Mouse (Mus musculus): ENCODE measurements around the gene H2al1h. TPM values are rescaled to one million over a fixed set of nuclear protein-coding genes. Genes with fewer than 3 reads are reported as not detected.
"Not testable (repeated sequence)": the region's sequence is repeated elsewhere in the genome, so short reads cannot be mapped to it uniquely, and the experiment has no call there.

H2al1h gene
- not detected in 2 replicates for polyA plus RNA-seq (2011; ENCODE audit: insufficient read depth, insufficient read length, low replicate concordance, missing spikeins)

DNA sequence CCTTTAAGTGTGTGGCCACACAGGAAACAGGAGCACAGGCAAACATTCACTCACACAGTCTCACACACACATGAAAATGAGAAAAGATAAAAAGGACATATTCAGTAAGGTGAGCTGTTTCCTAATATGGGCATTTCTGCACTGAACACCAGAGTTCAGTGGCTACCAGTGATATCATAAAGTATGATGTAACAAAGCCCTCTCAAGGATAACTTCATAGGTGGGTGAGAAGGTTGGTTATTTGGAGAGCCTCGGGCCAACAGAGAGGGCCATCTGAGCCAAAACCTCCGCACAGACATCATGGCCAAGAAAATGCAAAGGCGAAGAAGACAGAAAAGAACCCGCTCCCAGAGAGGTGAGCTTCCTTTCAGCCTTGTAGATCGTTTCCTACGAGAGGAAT, at the start of gene H2al1h:
H2al1h (plus strand) TSS at position 301 of the 400 bp plus-strand sequence.
- WGBS: no CpG with 5 or more reads among the region's 6 CpGs
- H3K4me1 ChIP-seq (ENCODE audit: control insufficient read depth, insufficient read depth, low read length); H3K4me3 ChIP-seq (replicated peaks; ENCODE audit: control insufficient read depth, low read depth, low read length); H3K27ac ChIP-seq (ENCODE audit: control insufficient read depth, insufficient read depth, low read depth, low read length, poor library complexity): not testable (repeated sequence)

DNA sequence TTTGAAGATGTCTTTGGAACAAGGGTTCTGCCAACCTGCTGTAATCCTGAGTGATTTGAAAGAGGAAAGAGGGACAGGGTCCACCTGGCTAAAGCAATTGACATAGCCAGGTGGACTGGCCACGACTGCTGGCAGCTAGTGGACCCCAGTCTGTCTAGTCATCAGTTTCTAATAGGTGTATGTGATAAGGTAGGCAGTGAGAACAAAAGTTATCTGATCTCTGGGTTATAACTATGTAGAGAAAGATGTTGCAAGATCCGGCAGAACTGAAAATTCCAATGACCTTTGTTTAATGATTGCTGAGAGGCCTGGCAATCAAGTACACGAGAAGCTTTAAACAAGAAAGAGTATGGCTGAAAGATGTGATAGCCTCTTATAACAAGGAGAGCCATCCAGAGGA, 48.1 kb upstream of the H2al1h start:
- H3K27ac ChIP-seq (ENCODE audit: control insufficient read depth, insufficient read depth, low read depth, low read length, poor library complexity): no peak overlapping the region
- 72% methylated on average over 3 of the region's 3 CpGs for WGBS
- TF ChIP-seq POLR2A (IDR thresholded peaks at IDR 0.05; ENCODE audit: borderline replicate concordance, control insufficient read depth, low read depth, low read length) (no peak), CTCF (IDR thresholded peaks at IDR 0.05; ENCODE audit: control insufficient read depth, insufficient read depth, low read length) (no peak)

DNA sequence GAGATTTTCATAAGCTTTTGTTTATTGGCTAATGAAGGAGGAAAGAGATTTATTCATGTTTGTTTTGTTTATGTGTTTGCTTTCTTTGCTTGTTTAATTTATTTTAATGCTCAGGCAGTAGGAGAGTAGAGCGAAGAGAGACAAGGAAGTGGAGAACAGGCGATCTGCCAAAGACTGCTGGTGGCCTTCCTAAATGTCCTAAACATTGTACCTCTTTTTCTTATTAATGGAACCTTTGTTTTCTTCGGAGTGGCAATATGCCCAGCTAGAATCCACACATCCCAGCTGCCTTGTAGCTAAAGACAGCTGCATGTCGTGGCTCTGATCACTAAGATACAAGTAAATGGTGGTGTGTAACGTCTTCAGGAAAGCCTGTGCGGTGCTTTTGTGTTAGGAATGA, 44.2 kb upstream of the H2al1h start:
- 73% methylated on average over 6 of the region's 6 CpGs for WGBS
- Histone ChIP-seq H3K4me1 (ENCODE audit: control insufficient read depth, insufficient read depth, low read length) (no peaks in the 10 kb centered on the region), H3K4me3 (replicated peaks; ENCODE audit: control insufficient read depth, low read depth, low read length) (no peak overlapping the region), H3K27ac (ENCODE audit: control insufficient read depth, insufficient read depth, low read depth, low read length, poor library complexity) (no peak overlapping the region)
- no peak for TF ChIP-seq CTCF (IDR thresholded peaks at IDR 0.05; ENCODE audit: control insufficient read depth, insufficient read depth, low read length)
- TF ChIP-seq POLR2A (IDR thresholded peaks at IDR 0.05; ENCODE audit: borderline replicate concordance, control insufficient read depth, low read depth, low read length): no peak

More for the DNA sequence above, 48.1 kb upstream of the H2al1h start:
- Histone ChIP-seq H3K4me1 (ENCODE audit: control insufficient read depth, insufficient read depth, low read length) (no peaks in the 10 kb centered on the region; the same call in 1 of the 2 replicates), H3K4me3 (replicated peaks; ENCODE audit: control insufficient read depth, low read depth, low read length) (no peak overlapping the region)

DNA sequence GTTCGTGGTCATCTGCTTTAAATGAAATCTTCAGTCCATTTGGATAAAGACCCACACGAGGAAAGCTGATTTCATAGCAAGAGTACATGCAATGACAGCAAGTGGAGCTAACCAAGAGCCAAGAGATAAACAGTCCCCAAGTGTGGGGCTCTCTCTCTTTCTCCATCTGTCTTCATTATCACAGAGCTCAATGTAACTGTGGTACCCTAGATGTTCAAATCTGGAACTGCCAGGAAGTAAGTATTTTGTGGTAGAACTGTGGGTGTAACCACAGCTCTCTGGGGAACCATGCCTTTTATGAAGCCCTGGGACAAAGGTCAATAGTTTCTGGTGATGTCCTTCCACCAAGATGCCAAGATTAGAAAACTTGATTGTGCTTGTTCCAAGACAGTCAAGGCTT, 40.6 kb upstream of the H2al1h start:
- 37% methylated on average over 2 of the region's 2 CpGs for WGBS
- Histone ChIP-seq H3K27ac (ENCODE audit: control insufficient read depth, insufficient read depth, low read depth, low read length, poor library complexity) (no peak overlapping the region), H3K4me3 (replicated peaks; ENCODE audit: control insufficient read depth, low read depth, low read length) (no peak overlapping the region), H3K4me1 (ENCODE audit: control insufficient read depth, insufficient read depth, low read length) (no peaks in the 10 kb centered on the region)
- TF ChIP-seq CTCF (IDR thresholded peaks at IDR 0.05; ENCODE audit: control insufficient read depth, insufficient read depth, low read length) (no peak), POLR2A (IDR thresholded peaks at IDR 0.05; ENCODE audit: borderline replicate concordance, control insufficient read depth, low read depth, low read length) (no peak)

DNA sequence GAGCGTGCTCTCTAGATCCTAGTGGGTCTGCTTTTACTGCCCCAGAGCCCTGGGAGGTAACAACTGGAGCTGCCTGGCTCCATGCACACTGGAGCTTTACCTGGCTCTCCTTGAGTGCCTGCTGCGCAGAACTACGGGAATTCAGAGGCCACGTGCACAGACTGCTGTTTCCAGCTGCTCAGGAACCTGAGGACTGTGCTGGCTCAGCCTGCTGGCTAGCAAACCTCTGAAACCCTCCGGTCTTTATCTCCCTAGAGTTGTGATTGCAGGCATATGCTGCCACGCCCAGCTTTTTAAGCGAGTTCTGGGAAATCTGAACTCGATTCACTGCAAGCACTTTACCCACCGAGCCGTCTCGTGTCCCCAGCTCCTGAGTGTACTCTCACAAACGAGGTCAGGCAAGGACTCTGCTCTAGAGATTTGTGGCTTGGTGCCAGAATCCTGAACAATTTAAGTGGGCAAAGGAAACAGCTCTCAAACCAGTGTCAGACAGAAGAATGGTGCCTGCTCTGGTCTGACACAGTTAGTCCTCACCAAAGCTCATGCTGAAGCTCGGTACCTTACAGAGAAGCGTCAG, 32.9 kb upstream of the H2al1h start:
- no peak overlapping the region for H3K4me3 ChIP-seq (replicated peaks; ENCODE audit: control insufficient read depth, low read depth, low read length)
- no peak overlapping the region for H3K27ac ChIP-seq (ENCODE audit: control insufficient read depth, insufficient read depth, low read depth, low read length, poor library complexity)
- no peaks in the 10 kb centered on the region for H3K4me1 ChIP-seq (ENCODE audit: control insufficient read depth, insufficient read depth, low read length)
- 70% methylated on average over 14 of the region's 14 CpGs for WGBS
- TF ChIP-seq POLR2A (IDR thresholded peaks at IDR 0.05; ENCODE audit: borderline replicate concordance, control insufficient read depth, low read depth, low read length): no peak
- no peak for TF ChIP-seq CTCF (IDR thresholded peaks at IDR 0.05; ENCODE audit: control insufficient read depth, insufficient read depth, low read length)

DNA sequence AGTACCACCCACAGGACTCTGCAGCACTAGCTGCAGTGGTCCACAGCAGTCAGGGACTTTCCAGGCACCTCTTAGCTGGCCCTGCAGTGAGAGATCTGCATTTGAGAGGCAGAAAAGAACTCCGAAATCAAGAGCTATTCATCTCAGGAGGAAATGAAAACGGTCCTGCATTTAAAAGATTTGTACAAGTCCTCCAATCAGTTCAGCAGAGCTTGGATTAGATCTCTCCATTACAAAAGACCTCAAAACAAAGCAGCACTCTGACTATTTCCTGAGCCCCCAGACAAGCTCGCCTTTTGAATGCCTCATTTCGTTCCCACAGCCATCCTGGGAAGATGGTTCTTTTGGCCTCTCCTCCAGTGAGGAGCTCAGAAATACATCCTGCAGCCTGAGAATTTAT, 32.0 kb upstream of the H2al1h start:
- 52% methylated on average over 4 of the region's 4 CpGs for WGBS
- H3K27ac ChIP-seq (ENCODE audit: control insufficient read depth, insufficient read depth, low read depth, low read length, poor library complexity): no peak overlapping the region
- H3K4me3 ChIP-seq (replicated peaks; ENCODE audit: control insufficient read depth, low read depth, low read length): no peak overlapping the region
- no peaks in the 10 kb centered on the region for H3K4me1 ChIP-seq (ENCODE audit: control insufficient read depth, insufficient read depth, low read length)
- no peak for TF ChIP-seq POLR2A (IDR thresholded peaks at IDR 0.05; ENCODE audit: borderline replicate concordance, control insufficient read depth, low read depth, low read length)
- TF ChIP-seq CTCF (IDR thresholded peaks at IDR 0.05; ENCODE audit: control insufficient read depth, insufficient read depth, low read length): no peak

DNA sequence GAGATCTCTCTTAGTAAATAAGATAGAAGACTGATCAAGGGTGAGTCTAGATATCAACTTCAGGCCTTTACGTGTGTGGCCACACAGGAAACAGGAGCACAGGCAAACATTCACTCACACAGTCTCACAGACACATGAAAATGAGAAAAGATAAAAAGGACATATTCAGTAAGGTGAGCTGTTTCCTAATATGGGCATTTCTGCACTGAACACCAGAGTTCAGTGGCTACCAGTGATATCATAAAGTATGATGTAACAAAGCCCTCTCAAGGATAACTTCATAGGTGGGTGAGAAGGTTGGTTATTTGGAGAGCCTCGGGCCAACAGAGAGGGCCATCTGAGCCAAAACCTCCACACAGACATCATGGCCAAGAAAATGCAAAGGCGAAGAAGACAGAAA, 22.3 kb upstream of the H2al1h start, which contains the start of gene H2al1a:
H2al1a (plus strand) TSS at position 301 of the 400 bp plus-strand sequence.
- not testable (repeated sequence) for H3K4me3 ChIP-seq (replicated peaks; ENCODE audit: control insufficient read depth, low read depth, low read length); H3K4me1 ChIP-seq (ENCODE audit: control insufficient read depth, insufficient read depth, low read length); H3K27ac ChIP-seq (ENCODE audit: control insufficient read depth, insufficient read depth, low read depth, low read length, poor library complexity)
- no CpG with 5 or more reads among the region's 3 CpGs for WGBS

DNA sequence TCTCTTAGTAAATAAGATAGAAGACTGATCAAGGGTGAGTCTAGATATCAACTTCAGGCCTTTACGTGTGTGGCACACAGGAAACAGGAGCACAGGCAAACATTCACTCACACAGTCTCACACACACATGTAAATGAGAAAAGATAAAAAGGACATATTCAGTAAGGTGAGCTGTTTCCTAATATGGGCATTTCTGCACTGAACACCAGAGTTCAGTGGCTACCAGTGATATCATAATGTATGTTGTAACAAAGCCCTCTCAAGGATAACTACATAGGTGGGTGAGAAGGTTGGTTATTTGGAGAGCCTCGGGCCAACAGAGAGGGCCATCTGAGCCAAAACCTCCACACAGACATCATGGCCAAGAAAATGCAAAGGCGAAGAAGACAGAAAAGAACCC, 19.2 kb upstream of the H2al1h start, which contains the start of gene H2al1b:
H2al1b (plus strand) TSS at position 301 of the 400 bp plus-strand sequence.
- not testable (repeated sequence) for H3K27ac ChIP-seq (ENCODE audit: control insufficient read depth, insufficient read depth, low read depth, low read length, poor library complexity); H3K4me3 ChIP-seq (replicated peaks; ENCODE audit: control insufficient read depth, low read depth, low read length); H3K4me1 ChIP-seq (ENCODE audit: control insufficient read depth, insufficient read depth, low read length)
- 88% methylated on average over 1 of the region's 3 CpGs for WGBS

DNA sequence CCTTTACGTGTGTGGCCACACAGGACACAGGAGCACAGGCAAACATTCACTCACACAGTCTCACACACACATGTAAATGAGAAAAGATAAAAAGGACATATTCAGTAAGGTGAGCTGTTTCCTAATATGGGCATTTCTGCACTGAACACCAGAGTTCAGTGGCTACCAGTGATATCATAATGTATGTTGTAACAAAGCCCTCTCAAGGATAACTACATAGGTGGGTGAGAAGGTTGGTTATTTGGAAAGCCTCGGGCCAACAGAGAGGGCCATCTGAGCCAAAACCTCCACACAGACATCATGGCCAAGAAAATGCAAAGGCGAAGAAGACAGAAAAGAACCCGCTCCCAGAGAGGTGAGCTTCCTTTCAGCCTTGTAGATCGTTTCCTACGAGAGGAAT, 15.9 kb upstream of the H2al1h start, which contains the start of gene H2al1c:
H2al1c (plus strand) TSS at position 301 of the 400 bp plus-strand sequence.
- not testable (repeated sequence) for H3K4me3 ChIP-seq (replicated peaks; ENCODE audit: control insufficient read depth, low read depth, low read length); H3K4me1 ChIP-seq (ENCODE audit: control insufficient read depth, insufficient read depth, low read length); H3K27ac ChIP-seq (ENCODE audit: control insufficient read depth, insufficient read depth, low read depth, low read length, poor library complexity)
- 85% methylated on average over 2 of the region's 6 CpGs for WGBS

DNA sequence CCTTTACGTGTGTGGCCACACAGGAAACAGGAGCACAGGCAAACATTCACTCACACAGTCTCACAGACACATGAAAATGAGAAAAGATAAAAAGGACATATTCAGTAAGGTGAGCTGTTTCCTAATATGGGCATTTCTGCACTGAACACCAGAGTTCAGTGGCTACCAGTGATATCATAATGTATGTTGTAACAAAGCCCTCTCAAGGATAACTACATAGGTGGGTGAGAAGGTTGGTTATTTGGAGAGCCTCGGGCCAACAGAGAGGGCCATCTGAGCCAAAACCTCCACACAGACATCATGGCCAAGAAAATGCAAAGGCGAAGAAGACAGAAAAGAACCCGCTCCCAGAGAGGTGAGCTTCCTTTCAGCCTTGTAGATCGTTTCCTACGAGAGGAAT, 12.8 kb upstream of the H2al1h start, which contains the start of gene H2al1d:
H2al1d (plus strand) TSS at position 301 of the 400 bp plus-strand sequence.
- not testable (repeated sequence) for H3K27ac ChIP-seq (ENCODE audit: control insufficient read depth, insufficient read depth, low read depth, low read length, poor library complexity); H3K4me3 ChIP-seq (replicated peaks; ENCODE audit: control insufficient read depth, low read depth, low read length); H3K4me1 ChIP-seq (ENCODE audit: control insufficient read depth, insufficient read depth, low read length)
- WGBS: no CpG with 5 or more reads among the region's 6 CpGs

DNA sequence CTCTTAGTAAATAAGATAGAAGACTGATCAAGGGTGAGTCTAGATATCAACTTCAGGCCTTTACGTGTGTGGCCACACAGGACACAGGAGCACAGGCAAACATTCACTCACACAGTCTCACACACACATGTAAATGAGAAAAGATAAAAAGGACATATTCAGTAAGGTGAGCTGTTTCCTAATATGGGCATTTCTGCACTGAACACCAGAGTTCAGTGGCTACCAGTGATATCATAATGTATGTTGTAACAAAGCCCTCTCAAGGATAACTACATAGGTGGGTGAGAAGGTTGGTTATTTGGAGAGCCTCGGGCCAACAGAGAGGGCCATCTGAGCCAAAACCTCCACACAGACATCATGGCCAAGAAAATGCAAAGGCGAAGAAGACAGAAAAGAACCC, 9.7 kb upstream of the H2al1h start, which contains the start of gene H2al1e:
H2al1e (plus strand) TSS at position 301 of the 400 bp plus-strand sequence.
- H3K27ac ChIP-seq (ENCODE audit: control insufficient read depth, insufficient read depth, low read depth, low read length, poor library complexity); H3K4me3 ChIP-seq (replicated peaks; ENCODE audit: control insufficient read depth, low read depth, low read length); H3K4me1 ChIP-seq (ENCODE audit: control insufficient read depth, insufficient read depth, low read length): not testable (repeated sequence)
- no CpG with 5 or more reads among the region's 3 CpGs for WGBS

DNA sequence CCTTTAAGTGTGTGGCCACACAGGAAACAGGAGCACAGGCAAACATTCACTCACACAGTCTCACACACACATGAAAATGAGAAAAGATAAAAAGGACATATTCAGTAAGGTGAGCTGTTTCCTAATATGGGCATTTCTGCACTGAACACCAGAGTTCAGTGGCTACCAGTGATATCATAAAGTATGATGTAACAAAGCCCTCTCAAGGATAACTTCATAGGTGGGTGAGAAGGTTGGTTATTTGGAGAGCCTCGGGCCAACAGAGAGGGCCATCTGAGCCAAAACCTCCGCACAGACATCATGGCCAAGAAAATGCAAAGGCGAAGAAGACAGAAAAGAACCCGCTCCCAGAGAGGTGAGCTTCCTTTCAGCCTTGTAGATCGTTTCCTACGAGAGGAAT, 6.4 kb upstream of the H2al1h start, which contains the start of gene H2al1f:
H2al1f (plus strand) TSS at position 301 of the 400 bp plus-strand sequence.
- H3K4me1 ChIP-seq (ENCODE audit: control insufficient read depth, insufficient read depth, low read length); H3K4me3 ChIP-seq (replicated peaks; ENCODE audit: control insufficient read depth, low read depth, low read length); H3K27ac ChIP-seq (ENCODE audit: control insufficient read depth, insufficient read depth, low read depth, low read length, poor library complexity): not testable (repeated sequence)
- WGBS: no CpG with 5 or more reads among the region's 6 CpGs

DNA sequence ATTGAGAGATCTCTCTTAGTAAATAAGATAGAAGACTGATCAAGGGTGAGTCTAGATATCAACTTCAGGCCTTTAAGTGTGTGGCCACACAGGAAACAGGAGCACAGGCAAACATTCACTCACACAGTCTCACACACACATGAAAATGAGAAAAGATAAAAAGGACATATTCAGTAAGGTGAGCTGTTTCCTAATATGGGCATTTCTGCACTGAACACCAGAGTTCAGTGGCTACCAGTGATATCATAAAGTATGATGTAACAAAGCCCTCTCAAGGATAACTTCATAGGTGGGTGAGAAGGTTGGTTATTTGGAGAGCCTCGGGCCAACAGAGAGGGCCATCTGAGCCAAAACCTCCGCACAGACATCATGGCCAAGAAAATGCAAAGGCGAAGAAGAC, 3.3 kb upstream of the H2al1h start, which contains the start of gene H2al1g:
H2al1g (plus strand) TSS at position 301 of the 400 bp plus-strand sequence.
- not testable (repeated sequence) for H3K27ac ChIP-seq (ENCODE audit: control insufficient read depth, insufficient read depth, low read depth, low read length, poor library complexity); H3K4me3 ChIP-seq (replicated peaks; ENCODE audit: control insufficient read depth, low read depth, low read length); H3K4me1 ChIP-seq (ENCODE audit: control insufficient read depth, insufficient read depth, low read length)
- no CpG with 5 or more reads among the region's 3 CpGs for WGBS
